Mouse (Mus musculus) heart, embryonic 16.5 days (tissue): Measurements from ENCODE around the gene Ifnl3. TPM values are rescaled to one million over a fixed set of nuclear protein-coding genes. Genes with fewer than 3 reads are reported as not detected.
A peak's percentile ranks its signal among the peaks of the same experiment; 100 is the strongest.

Experiments
- ATAC-seq: fragments of 200-750 bp; cut with Nextera tagmentation; replicated peaks from 2 replicates; pipeline ENCODE4 v1.8.0; 2017; ENCODE audit warnings: moderate number of reproducible peaks; ENCODE audit not compliant: insufficient read depth, low FRiP score; ENCODE audit errors: extremely low read depth
- H3K27ac ChIP-seq: fragments of 300-500 bp; sonication (generic); 2 replicates; pipeline ENCODE4 v1.5.1; 2014; ENCODE audit warnings: mild to moderate bottlenecking, low read length, control low read depth, moderate library complexity
- H3K27me3 ChIP-seq: fragments of 300-500 bp; sonication (generic); 2 replicates; pipeline ENCODE4 v1.6.1; 2014; ENCODE audit warnings: low read length, mixed read lengths; ENCODE audit not compliant: control insufficient read depth, insufficient read depth
- H3K36me3 ChIP-seq: fragments of 300-500 bp; sonication (generic); 2 replicates; pipeline ENCODE4 v1.6.1; 2014; ENCODE audit not compliant: control insufficient read depth, insufficient read depth
- H3K4me1 ChIP-seq: fragments of 300-500 bp; sonication (generic); 2 replicates; pipeline ENCODE4 v1.6.1; 2014; ENCODE audit warnings: low read length, mixed read lengths; ENCODE audit not compliant: control insufficient read depth, insufficient read depth
- H3K4me2 ChIP-seq: fragments of 300-500 bp; sonication (generic); 2 replicates; pipeline ENCODE4 v1.6.1; 2014; ENCODE audit warnings: low read depth, mild to moderate bottlenecking, control low read depth, low read length
- H3K4me3 ChIP-seq: fragments of 300-500 bp; sonication (generic); 2 replicates; pipeline ENCODE4 v1.5.1; 2014; ENCODE audit warnings: mild to moderate bottlenecking, control low read depth, low read length
- H3K9ac ChIP-seq: fragments of 300-500 bp; sonication (generic); 2 replicates; pipeline ENCODE4 v1.6.1; 2014; ENCODE audit warnings: low read length, control low read depth
- H3K9me3 ChIP-seq: fragments of 300-500 bp; sonication (generic); replicated peaks from 2 replicates; pipeline ENCODE4 v1.6.1; 2016; ENCODE audit warnings: low read length; ENCODE audit not compliant: control insufficient read depth
- WGBS: fragments of 180-500 bp; shearing (Covaris S2); extraction: QIAGEN DNeasy Blood & Tissue Kit; methylation state at CpG from one replicate; pipeline ENCODE4 v1.1.7; 2014; 5-methylcytosine and 5-hydroxymethylcytosine counted together
- polyA plus RNA-seq: library from polyadenylated mRNA; unstranded; fragments of >200 nt; fragmentation: Nextera tagmentation; extraction: Ambion mirVana; gene quantifications from 2 replicates; pipeline ENCODE4 v1.2.1, GENCODE M21; 2015

Gene Ifnl3
- polyA plus RNA-seq, 1 experiment from 2014 or later, result not detected

DNA sequence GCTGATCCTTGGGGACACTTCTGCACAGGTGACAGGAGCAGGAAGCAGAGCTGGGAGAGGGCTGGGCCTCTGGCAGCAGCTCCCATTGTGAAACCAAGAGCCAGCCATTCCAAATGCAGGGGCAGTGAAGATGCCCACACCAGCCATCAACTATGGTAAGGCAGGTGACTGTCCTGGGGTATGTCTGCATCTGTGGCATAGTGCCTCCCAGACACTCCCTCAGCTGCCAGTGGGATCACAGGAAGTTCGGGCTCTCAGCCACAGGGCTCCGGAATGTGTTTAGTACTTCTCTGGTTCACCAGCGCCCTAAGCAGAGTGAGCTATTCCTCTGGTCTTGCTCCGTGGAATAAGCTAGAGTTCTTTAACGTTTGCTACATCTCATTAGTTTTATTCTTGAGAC lies 34.4 kb downstream of the Ifnl3 start:
- Histone ChIP-seq H3K9ac (no peak overlapping the region), H3K36me3 (peaks cover 12% of the 10 kb centered on the region), H3K9me3 (no peaks in the 10 kb centered on the region), H3K27ac (peak overlapping the region; percentile 0), H3K27me3 (no peaks in the 10 kb centered on the region), H3K4me3 (no peak overlapping the region), H3K4me1 (peaks cover 9% of the 10 kb centered on the region; the same call in 1 of the 2 replicates), H3K4me2 (no peak overlapping the region)
- WGBS, result 51% methylated on average over 5 of the region's 5 CpGs
- no peak for ATAC-seq

- Histone ChIP-seq H3K27me3 (no peaks in the 10 kb centered on the region), H3K36me3 (peaks cover 17% of the 10 kb centered on the region), H3K4me1 (peaks cover 9% of the 10 kb centered on the region; the same call in 1 of the 2 replicates), H3K27ac (peak overlapping the region; percentile 43), H3K9me3 (no peaks in the 10 kb centered on the region), H3K9ac (no peak overlapping the region), H3K4me3 (no peak overlapping the region), H3K4me2 (no peak overlapping the region)
- peak; percentile 70 for ATAC-seq
- 42% methylated on average over 6 of the region's 6 CpGs for WGBS
These were observed 35.1 kb downstream of the Ifnl3 start for GRCm38 (mm10) chr7:28557708-28558107.

- Histone ChIP-seq H3K4me1 (peaks cover 9% of the 10 kb centered on the region; the same call in 1 of the 2 replicates), H3K36me3 (peaks cover 20% of the 10 kb centered on the region), H3K27me3 (no peaks in the 10 kb centered on the region), H3K9me3 (no peaks in the 10 kb centered on the region), H3K27ac (no peak overlapping the region), H3K9ac (no peak overlapping the region), H3K4me2 (no peak overlapping the region), H3K4me3 (no peak overlapping the region)
- 42% methylated on average over 4 of the region's 4 CpGs for WGBS
- ATAC-seq, result peak; percentile 52
These were observed 35.9 kb downstream of the Ifnl3 start for GRCm38 (mm10) chr7:28558486-28558885.

GRCm38 (mm10) chr7:28560856-28561255 lies 38.2 kb downstream of the Ifnl3 start:
- Histone ChIP-seq H3K4me1 (peaks cover 9% of the 10 kb centered on the region; the same call in 1 of the 2 replicates), H3K9ac (no peak overlapping the region), H3K27ac (peak overlapping the region; percentile 19; the same call in 1 of the 2 replicates), H3K36me3 (peaks cover 27% of the 10 kb centered on the region), H3K4me3 (no peak overlapping the region), H3K27me3 (no peaks in the 10 kb centered on the region), H3K9me3 (no peaks in the 10 kb centered on the region), H3K4me2 (no peak overlapping the region)
- 88% methylated on average over 10 of the region's 10 CpGs for WGBS
- no peak for ATAC-seq

- no peak for ATAC-seq
- H3K36me3 ChIP-seq, result peaks cover 31% of the 10 kb centered on the region
These were observed 39.3 kb downstream of the Ifnl3 start for GRCm38 (mm10) chr7:28561967-28562366.

GRCm38 (mm10) chr7:28562371-28562770 lies 39.7 kb downstream of the Ifnl3 start:
- WGBS, result 93% methylated on average over 13 of the region's 13 CpGs
- no peaks in the 10 kb centered on the region for H3K27me3 ChIP-seq
- no peak for ATAC-seq

More at GRCm38 (mm10) chr7:28561967-28562366, 39.3 kb downstream of the Ifnl3 start:
- H3K4me1 ChIP-seq, result peaks cover 9% of the 10 kb centered on the region; the same call in 1 of the 2 replicates
- no peak overlapping the region for H3K27ac ChIP-seq
- H3K9me3 ChIP-seq, result no peaks in the 10 kb centered on the region
- H3K4me2 ChIP-seq, result no peak overlapping the region
- no peak overlapping the region for H3K4me3 ChIP-seq
- H3K27me3 ChIP-seq, result no peaks in the 10 kb centered on the region
- WGBS, result 87% methylated on average over 11 of the region's 11 CpGs
- no peak overlapping the region for H3K9ac ChIP-seq

DNA sequence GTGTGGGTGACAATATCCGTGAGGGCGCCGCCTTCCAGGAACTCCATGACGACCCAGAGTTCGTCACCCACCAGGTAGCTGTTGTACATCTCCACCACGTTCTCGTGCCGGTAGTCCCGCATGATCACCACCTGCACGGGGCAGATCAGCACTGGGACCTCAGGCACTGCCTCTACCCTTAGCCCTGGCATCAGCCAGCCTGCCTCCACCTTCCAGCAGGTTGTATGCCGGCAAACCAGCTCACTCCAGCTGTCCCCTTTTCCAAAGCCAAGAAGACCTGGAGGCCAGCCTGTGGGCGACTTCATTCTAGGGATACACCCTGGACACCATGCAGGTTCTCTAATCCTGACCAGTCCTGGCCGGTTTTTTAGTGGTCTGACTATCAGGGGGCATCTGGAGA lies 40.3 kb downstream of the Ifnl3 start:
- Histone ChIP-seq H3K4me1 (peaks cover 3% of the 10 kb centered on the region; the same call in 1 of the 2 replicates), H3K27me3 (no peaks in the 10 kb centered on the region), H3K4me3 (no peak overlapping the region), H3K9me3 (no peaks in the 10 kb centered on the region), H3K4me2 (no peak overlapping the region), H3K36me3 (peaks cover 39% of the 10 kb centered on the region), H3K27ac (no peak overlapping the region), H3K9ac (no peak overlapping the region)
- WGBS, result 94% methylated on average over 13 of the region's 13 CpGs
- ATAC-seq, result no peak

More at GRCm38 (mm10) chr7:28562371-28562770, 39.7 kb downstream of the Ifnl3 start:
- H3K27ac ChIP-seq, result no peak overlapping the region
- no peak overlapping the region for H3K9ac ChIP-seq
- no peak overlapping the region for H3K4me2 ChIP-seq
- H3K4me1 ChIP-seq, result peaks cover 6% of the 10 kb centered on the region; the same call in 1 of the 2 replicates
- H3K4me3 ChIP-seq, result no peak overlapping the region
- peaks cover 33% of the 10 kb centered on the region for H3K36me3 ChIP-seq
- H3K9me3 ChIP-seq, result no peaks in the 10 kb centered on the region

DNA sequence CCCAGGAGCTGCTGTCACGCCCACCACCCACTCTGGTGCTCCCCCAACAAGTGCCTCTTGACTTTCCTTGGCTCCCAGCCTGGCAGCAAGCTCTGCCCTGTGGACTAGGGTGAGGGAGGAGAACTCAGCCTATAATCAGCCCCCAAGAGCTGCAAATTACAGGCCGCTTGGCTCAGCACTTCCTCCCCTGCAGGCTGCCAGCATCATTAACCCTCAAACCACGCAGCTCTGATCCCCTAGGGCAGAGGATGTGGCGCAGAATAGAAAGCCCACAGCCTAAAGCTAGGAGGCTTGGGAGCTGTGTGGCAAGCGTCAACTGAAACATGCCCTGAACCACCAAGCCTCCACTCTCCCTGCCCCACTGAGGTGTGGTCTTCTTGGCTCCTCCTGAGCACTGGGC lies 42.8 kb downstream of the Ifnl3 start:
- WGBS, result 71% methylated on average over 5 of the region's 5 CpGs
- Histone ChIP-seq H3K27ac (peak overlapping the region; percentile 40; the same call in 1 of the 2 replicates), H3K9ac (no peak overlapping the region), H3K4me2 (no peak overlapping the region), H3K4me3 (no peak overlapping the region), H3K36me3 (peaks cover 32% of the 10 kb centered on the region), H3K9me3 (no peaks in the 10 kb centered on the region), H3K4me1 (peaks cover 9% of the 10 kb centered on the region), H3K27me3 (no peaks in the 10 kb centered on the region)
- no peak for ATAC-seq

DNA sequence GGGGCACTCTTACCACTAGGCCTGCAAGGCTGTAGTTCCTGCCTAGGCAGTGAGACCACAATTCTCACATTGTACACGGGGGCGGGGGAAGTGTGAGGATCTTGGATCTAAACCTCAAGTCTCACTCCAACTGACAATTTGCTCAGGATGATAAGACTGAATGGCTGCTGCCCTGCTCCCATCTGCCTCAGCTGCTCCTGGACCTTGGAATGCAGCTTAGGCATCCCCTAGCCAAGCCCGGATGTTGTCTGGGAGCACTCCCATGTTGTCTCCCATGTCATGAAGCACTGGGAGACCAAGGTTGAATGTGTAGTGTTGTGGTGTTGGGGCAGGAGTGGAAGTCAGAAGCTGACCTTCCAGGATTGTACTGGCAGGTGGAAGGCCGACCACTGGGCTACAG lies 44.9 kb downstream of the Ifnl3 start:
- H3K27me3 ChIP-seq, result no peaks in the 10 kb centered on the region
- no peak overlapping the region for H3K27ac ChIP-seq
- WGBS, result 82% methylated on average over 4 of the region's 4 CpGs
- peaks cover 26% of the 10 kb centered on the region for H3K4me1 ChIP-seq
- peaks cover 23% of the 10 kb centered on the region for H3K36me3 ChIP-seq
- H3K9me3 ChIP-seq, result no peaks in the 10 kb centered on the region
- no peak overlapping the region for H3K9ac ChIP-seq
- no peak overlapping the region for H3K4me3 ChIP-seq
- ATAC-seq, result no peak
- no peak overlapping the region for H3K4me2 ChIP-seq
